Mouse (Mus musculus): ENCODE results near the gene Sbno2. TPM values are rescaled to one million over a fixed set of nuclear protein-coding genes. Genes with fewer than 3 reads are reported as not detected.

Gene Sbno2
- polyA plus RNA-seq, 1 experiment: 37.3 TPM

DNA sequence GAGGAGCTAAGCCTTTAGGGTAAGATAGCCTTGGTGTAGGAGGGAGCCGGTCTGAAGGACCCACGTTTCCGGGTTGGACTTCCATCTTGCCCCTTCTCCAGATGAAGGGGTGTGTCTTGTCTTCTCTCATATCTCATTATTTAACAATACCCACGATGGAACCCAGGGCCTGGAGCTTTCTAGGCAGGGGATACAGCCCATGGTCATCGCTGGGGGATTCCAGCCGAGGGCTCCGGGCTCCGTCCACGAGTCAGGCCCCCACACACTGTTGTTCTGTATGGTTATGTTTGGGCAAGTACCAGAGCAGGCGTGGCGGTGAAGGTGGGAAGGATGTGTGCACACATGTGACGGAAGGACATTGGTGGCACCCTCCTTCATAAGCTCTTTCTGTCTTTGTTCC, 38.8 kb upstream of the Sbno2 start:
- no peak for TF ChIP-seq EP300 (IDR thresholded peaks at IDR 0.05; ENCODE audit: insufficient read depth, low read depth, low read length)
- TF ChIP-seq CTCF (IDR thresholded peaks at IDR 0.05; ENCODE audit: low read depth, low read length): no peak
- TF ChIP-seq POLR2A (IDR thresholded peaks at IDR 0.05; ENCODE audit: insufficient read depth, low read length): no peak
- no peak overlapping the region; the same call in 1 of the 2 replicates for H3K27ac ChIP-seq (ENCODE audit: insufficient read depth, low read length)
- H3K9ac ChIP-seq (ENCODE audit: low read depth, poor library complexity, severe bottlenecking): no peak overlapping the region
- H3K4me3 ChIP-seq (ENCODE audit: low read depth, low read length): no peak overlapping the region
- no peaks in the 10 kb centered on the region for H3K9me3 ChIP-seq (replicated peaks; ENCODE audit: control insufficient read depth, insufficient read depth, low read length, poor library complexity, severe bottlenecking)
- H3K27me3 ChIP-seq (ENCODE audit: control insufficient read depth, insufficient read depth, low read length, poor library complexity, severe bottlenecking): no peaks in the 10 kb centered on the region
- no peaks in the 10 kb centered on the region for H3K4me1 ChIP-seq (ENCODE audit: control insufficient read depth, insufficient read depth, low read length)
- peaks cover 17% of the 10 kb centered on the region for H3K36me3 ChIP-seq (ENCODE audit: control insufficient read depth, insufficient read depth, low read length, poor library complexity, severe bottlenecking)

DNA sequence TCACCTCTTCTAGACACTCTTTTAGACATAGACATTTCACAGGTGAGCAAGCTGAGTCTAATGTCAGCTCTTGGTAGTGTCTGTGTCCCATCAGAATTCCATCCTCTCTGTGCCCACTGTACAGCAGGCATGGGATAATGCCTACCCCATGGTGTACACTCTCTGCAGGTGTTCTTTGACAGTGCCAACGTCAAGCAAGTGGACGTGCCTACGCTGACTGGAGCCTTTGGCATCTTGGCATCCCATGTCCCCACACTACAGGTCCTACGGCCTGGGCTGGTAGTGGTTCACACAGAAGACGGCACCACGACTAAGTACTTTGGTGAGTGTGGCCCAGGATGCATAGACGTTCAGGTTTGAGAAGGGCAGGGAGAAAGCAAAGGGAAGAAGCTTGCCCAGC, 38.3 kb upstream of the Sbno2 start:
- H3K27ac ChIP-seq (ENCODE audit: insufficient read depth, low read length): no peak overlapping the region
- H3K36me3 ChIP-seq (ENCODE audit: control insufficient read depth, insufficient read depth, low read length, poor library complexity, severe bottlenecking): peaks cover 17% of the 10 kb centered on the region
- H3K9me3 ChIP-seq (replicated peaks; ENCODE audit: control insufficient read depth, insufficient read depth, low read length, poor library complexity, severe bottlenecking): no peaks in the 10 kb centered on the region
- H3K4me1 ChIP-seq (ENCODE audit: control insufficient read depth, insufficient read depth, low read length): no peaks in the 10 kb centered on the region
- no peaks in the 10 kb centered on the region for H3K27me3 ChIP-seq (ENCODE audit: control insufficient read depth, insufficient read depth, low read length, poor library complexity, severe bottlenecking)
- no peak overlapping the region for H3K4me3 ChIP-seq (ENCODE audit: low read depth, low read length)
- TF ChIP-seq POLR2A (IDR thresholded peaks at IDR 0.05; ENCODE audit: insufficient read depth, low read length) (no peak), CTCF (IDR thresholded peaks at IDR 0.05; ENCODE audit: low read depth, low read length) (no peak), EP300 (IDR thresholded peaks at IDR 0.05; ENCODE audit: insufficient read depth, low read depth, low read length) (no peak)
- no peak overlapping the region for H3K9ac ChIP-seq (ENCODE audit: low read depth, poor library complexity, severe bottlenecking)

DNA sequence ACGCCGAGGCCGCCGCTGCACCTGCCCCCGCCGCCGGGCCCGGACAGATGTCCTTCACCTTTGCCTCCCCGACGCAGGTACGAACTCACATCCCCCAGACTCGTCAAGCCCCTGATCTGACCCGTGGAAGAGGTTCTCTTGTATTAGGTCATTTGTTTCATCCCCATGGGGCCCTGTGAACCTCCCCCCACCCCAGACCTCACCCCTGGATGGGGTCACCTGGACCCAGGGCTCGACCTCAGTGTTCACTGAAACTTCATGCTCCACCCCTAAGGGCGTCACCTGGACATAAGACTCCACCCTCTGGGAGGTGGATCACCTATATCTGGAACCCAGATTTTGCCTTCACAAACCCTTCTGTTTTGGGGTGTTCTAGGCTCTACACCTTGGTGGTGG, 37.2 kb upstream of the Sbno2 start:
- H3K4me1 ChIP-seq (ENCODE audit: control insufficient read depth, insufficient read depth, low read length): no peaks in the 10 kb centered on the region
- H3K27me3 ChIP-seq (ENCODE audit: control insufficient read depth, insufficient read depth, low read length, poor library complexity, severe bottlenecking): no peaks in the 10 kb centered on the region
- H3K9me3 ChIP-seq (replicated peaks; ENCODE audit: control insufficient read depth, insufficient read depth, low read length, poor library complexity, severe bottlenecking): no peaks in the 10 kb centered on the region
- H3K9ac ChIP-seq (ENCODE audit: low read depth, poor library complexity, severe bottlenecking): peak overlapping the region; percentile 88
- peaks cover 17% of the 10 kb centered on the region for H3K36me3 ChIP-seq (ENCODE audit: control insufficient read depth, insufficient read depth, low read length, poor library complexity, severe bottlenecking)
- TF ChIP-seq POLR2A (IDR thresholded peaks at IDR 0.05; ENCODE audit: insufficient read depth, low read length): no peak
- 0 out of 2 replicates have a peak, but pooled peaks have one; percentile 3 for TF ChIP-seq EP300 (IDR thresholded peaks at IDR 0.05; ENCODE audit: insufficient read depth, low read depth, low read length)
- no peak for TF ChIP-seq CTCF (IDR thresholded peaks at IDR 0.05; ENCODE audit: low read depth, low read length)
- H3K27ac ChIP-seq (ENCODE audit: insufficient read depth, low read length): 0 out of 2 replicates have a peak overlapping the region, but pooled peaks have one; percentile 15
- peak overlapping the region; percentile 91 for H3K4me3 ChIP-seq (ENCODE audit: low read depth, low read length)

DNA sequence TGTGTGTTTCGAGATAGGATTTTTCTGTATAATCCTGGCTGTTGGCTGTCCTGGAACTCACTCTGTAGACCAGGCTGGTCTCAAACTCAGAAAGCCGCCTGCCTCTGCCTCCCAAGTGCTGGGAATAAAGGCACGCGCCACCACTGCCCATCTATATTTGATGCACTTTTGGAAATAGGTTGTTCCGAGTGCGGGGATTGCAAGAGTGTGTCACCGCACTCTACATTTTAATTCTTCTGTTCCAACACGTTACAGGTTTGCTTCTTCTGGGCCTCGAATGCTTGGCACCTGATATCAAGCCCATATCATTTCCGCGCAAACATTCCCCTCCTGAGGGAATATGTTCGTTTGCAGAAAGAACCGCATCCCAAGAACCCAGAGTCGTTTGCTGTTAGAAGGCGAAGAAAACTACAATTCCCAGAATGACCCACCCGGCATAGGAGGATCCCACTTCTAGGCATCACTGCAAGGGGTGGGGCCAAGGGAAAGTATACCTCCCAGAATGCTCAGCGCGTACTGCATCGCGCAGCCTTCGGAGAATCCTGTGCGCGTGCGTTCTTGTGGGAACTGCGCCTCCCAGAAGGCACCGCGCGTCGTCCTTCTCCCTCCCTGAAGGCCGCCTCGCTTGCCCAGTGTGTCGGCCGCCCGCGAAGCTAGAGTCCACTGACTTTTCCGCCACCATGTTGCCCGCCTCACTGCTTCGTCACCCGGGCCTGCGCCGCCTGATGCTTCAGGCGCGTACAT, 36.6 kb upstream of the Sbno2 start:
- Histone ChIP-seq H3K4me1 (ENCODE audit: control insufficient read depth, insufficient read depth, low read length) (no peaks in the 10 kb centered on the region), H3K36me3 (ENCODE audit: control insufficient read depth, insufficient read depth, low read length, poor library complexity, severe bottlenecking) (peaks cover 17% of the 10 kb centered on the region), H3K9me3 (replicated peaks; ENCODE audit: control insufficient read depth, insufficient read depth, low read length, poor library complexity, severe bottlenecking) (no peaks in the 10 kb centered on the region), H3K27ac (ENCODE audit: insufficient read depth, low read length) (0 out of 2 replicates have a peak overlapping the region, but pooled peaks have one; percentile 15), H3K9ac (ENCODE audit: low read depth, poor library complexity, severe bottlenecking) (peak overlapping the region; percentile 88), H3K4me3 (ENCODE audit: low read depth, low read length) (peak overlapping the region; percentile 91), H3K27me3 (ENCODE audit: control insufficient read depth, insufficient read depth, low read length, poor library complexity, severe bottlenecking) (no peaks in the 10 kb centered on the region)
- TF ChIP-seq CTCF (IDR thresholded peaks at IDR 0.05; ENCODE audit: low read depth, low read length) (no peak), EP300 (IDR thresholded peaks at IDR 0.05; ENCODE audit: insufficient read depth, low read depth, low read length) (0 out of 2 replicates have a peak, but pooled peaks have one; percentile 2), POLR2A (IDR thresholded peaks at IDR 0.05; ENCODE audit: insufficient read depth, low read length) (peak; percentile 32)

DNA sequence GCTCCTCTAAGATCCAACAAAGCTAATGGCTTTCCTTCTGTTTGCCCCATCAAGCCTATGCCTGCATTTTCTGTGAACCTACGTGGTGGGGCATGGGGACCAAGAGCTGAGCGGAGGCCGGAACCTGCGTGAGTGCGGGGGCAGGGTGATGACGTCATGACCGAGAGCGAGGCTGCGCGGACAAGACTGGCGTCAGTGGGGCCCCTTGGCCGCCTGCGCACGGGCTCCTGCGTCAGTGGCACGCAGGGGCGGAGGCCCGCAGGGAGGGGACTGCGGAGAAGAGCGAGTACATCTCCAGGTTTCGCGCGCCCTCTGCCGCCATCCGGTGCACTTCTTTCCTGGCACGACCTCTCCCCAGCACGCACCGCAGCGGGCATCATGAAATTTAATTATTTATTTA, 35.9 kb upstream of the Sbno2 start:
- H3K27me3 ChIP-seq (ENCODE audit: control insufficient read depth, insufficient read depth, low read length, poor library complexity, severe bottlenecking): no peaks in the 10 kb centered on the region
- no peaks in the 10 kb centered on the region for H3K4me1 ChIP-seq (ENCODE audit: control insufficient read depth, insufficient read depth, low read length)
- TF ChIP-seq EP300 (IDR thresholded peaks at IDR 0.05; ENCODE audit: insufficient read depth, low read depth, low read length) (peak; percentile 55; the same call in 1 of the 2 replicates), POLR2A (IDR thresholded peaks at IDR 0.05; ENCODE audit: insufficient read depth, low read length) (no peak), CTCF (IDR thresholded peaks at IDR 0.05; ENCODE audit: low read depth, low read length) (peak; percentile 70)
- peak overlapping the region; percentile 23 for H3K9ac ChIP-seq (ENCODE audit: low read depth, poor library complexity, severe bottlenecking)
- H3K9me3 ChIP-seq (replicated peaks; ENCODE audit: control insufficient read depth, insufficient read depth, low read length, poor library complexity, severe bottlenecking): no peaks in the 10 kb centered on the region
- H3K4me3 ChIP-seq (ENCODE audit: low read depth, low read length): peak overlapping the region; percentile 59
- H3K27ac ChIP-seq (ENCODE audit: insufficient read depth, low read length): peak overlapping the region; percentile 3; the same call in 1 of the 2 replicates
- H3K36me3 ChIP-seq (ENCODE audit: control insufficient read depth, insufficient read depth, low read length, poor library complexity, severe bottlenecking): peaks cover 17% of the 10 kb centered on the region

DNA sequence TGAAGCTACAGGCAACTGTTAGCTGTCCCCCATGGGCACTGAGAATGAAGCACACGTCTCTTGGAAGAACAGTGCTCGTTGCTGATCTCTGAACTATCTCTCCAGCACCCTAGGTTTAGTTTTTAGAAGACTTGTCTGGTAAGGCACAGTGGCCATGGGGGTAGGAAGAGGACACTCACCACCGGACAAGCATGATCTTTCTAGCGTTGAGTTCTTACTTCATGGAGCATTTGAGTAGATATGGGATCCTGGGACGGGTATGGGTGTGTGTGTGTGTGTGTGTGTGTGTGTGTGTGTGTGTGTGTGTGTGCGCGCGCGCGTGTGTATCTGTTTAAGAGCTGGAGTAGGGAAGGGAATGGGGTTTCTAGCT, 35.3 kb upstream of the Sbno2 start, which contains the start of gene Cbarp:
Gene Cbarp, minus strand, starts transcription at position 170 of the 370 bp plus-strand sequence.
- Histone ChIP-seq H3K36me3 (ENCODE audit: control insufficient read depth, insufficient read depth, low read length, poor library complexity, severe bottlenecking) (peaks cover 17% of the 10 kb centered on the region), H3K9me3 (replicated peaks; ENCODE audit: control insufficient read depth, insufficient read depth, low read length, poor library complexity, severe bottlenecking) (no peaks in the 10 kb centered on the region), H3K4me3 (ENCODE audit: low read depth, low read length) (peak within 1 kb of the TSS; percentile 59), H3K27ac (ENCODE audit: insufficient read depth, low read length) (peak within 1 kb of the TSS; percentile 4; the same call in 1 of the 2 replicates), H3K27me3 (ENCODE audit: control insufficient read depth, insufficient read depth, low read length, poor library complexity, severe bottlenecking) (no peaks in the 10 kb centered on the region), H3K4me1 (ENCODE audit: control insufficient read depth, insufficient read depth, low read length) (no peaks in the 10 kb centered on the region), H3K9ac (ENCODE audit: low read depth, poor library complexity, severe bottlenecking) (peak within 1 kb of the TSS; percentile 48)
- TF ChIP-seq POLR2A (IDR thresholded peaks at IDR 0.05; ENCODE audit: insufficient read depth, low read length): no peak
- no peak for TF ChIP-seq EP300 (IDR thresholded peaks at IDR 0.05; ENCODE audit: insufficient read depth, low read depth, low read length)
- TF ChIP-seq CTCF (IDR thresholded peaks at IDR 0.05; ENCODE audit: low read depth, low read length): no peak
